Mouse (Mus musculus): ENCODE measurements around the gene Gla. TPM values are rescaled to one million over a fixed set of nuclear protein-coding genes. Genes with fewer than 3 reads are reported as not detected.
"Not testable (repeated sequence)": the region's sequence is repeated elsewhere in the genome, so short reads cannot be mapped to it uniquely, and the experiment has no call there.

Gla gene
- polyA plus RNA-seq, 1 experiment from 2014 or later = 5.2 TPM

- no peak overlapping the region for H3K9ac ChIP-seq
- ATAC-seq (ENCODE audit: borderline replicate concordance, extremely low read depth, low FRiP score, low TSS enrichment) = no peak
- no peaks in the 10 kb centered on the region for H3K9me3 ChIP-seq
- no peak overlapping the region for H3K4me3 ChIP-seq
- WGBS = 86% methylated on average over 4 of the region's 4 CpGs
- no peaks in the 10 kb centered on the region for H3K36me3 ChIP-seq
- no peak overlapping the region for H3K27ac ChIP-seq
- H3K4me2 ChIP-seq = no peak overlapping the region
- no peaks in the 10 kb centered on the region for H3K4me1 ChIP-seq
- H3K27me3 ChIP-seq = no peaks in the 10 kb centered on the region
These were observed 53.6 kb downstream of the Gla start for GRCm38 (mm10) chrX:134547330-134547729.

DNA sequence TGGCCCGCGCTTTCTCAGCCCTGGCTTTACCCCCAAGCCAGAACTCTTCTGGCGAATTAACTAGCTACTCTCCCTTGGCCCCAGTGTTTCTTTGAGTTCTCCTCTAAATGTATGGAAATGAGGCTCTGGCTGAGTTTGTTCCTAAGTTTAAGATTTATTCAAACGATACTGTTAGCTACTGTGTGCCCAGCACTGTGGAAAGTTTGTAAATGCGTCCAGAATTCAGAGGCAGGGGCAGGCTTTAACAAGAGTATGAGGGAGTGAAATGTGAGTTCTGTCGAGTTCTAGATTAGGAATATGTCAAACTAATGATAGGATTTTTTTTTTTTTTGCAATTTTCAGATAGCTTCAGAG, 59.0 kb downstream of the Gla start:
- H3K27ac ChIP-seq = peak overlapping the region; percentile 90
- ATAC-seq (ENCODE audit: borderline replicate concordance, extremely low read depth, low FRiP score, low TSS enrichment) = no peak
- H3K36me3 ChIP-seq = no peaks in the 10 kb centered on the region
- H3K9me3 ChIP-seq = no peaks in the 10 kb centered on the region
- H3K4me3 ChIP-seq = peak overlapping the region; percentile 59
- H3K4me2 ChIP-seq = peak overlapping the region; percentile 55
- H3K9ac ChIP-seq = peak overlapping the region; percentile 49; the same call in 1 of the 2 replicates
- no peaks in the 10 kb centered on the region for H3K4me1 ChIP-seq
- H3K27me3 ChIP-seq = no peaks in the 10 kb centered on the region
- WGBS = 15% methylated on average over 6 of the region's 6 CpGs

- H3K4me1 ChIP-seq = no peaks in the 10 kb centered on the region
- peak within 1 kb of the TSS; percentile 56 for H3K9ac ChIP-seq
- H3K9me3 ChIP-seq = no peaks in the 10 kb centered on the region
- 13% methylated on average over 58 of the region's 61 CpGs for WGBS
- H3K4me3 ChIP-seq = peak within 1 kb of the TSS; percentile 59
- H3K27ac ChIP-seq = peak within 1 kb of the TSS; percentile 90
- no peaks in the 10 kb centered on the region for H3K27me3 ChIP-seq
- ATAC-seq (ENCODE audit: borderline replicate concordance, extremely low read depth, low FRiP score, low TSS enrichment) = peak; percentile 94; the same call in 1 of the 2 replicates
- H3K4me2 ChIP-seq = peak within 1 kb of the TSS; percentile 55
- no peaks in the 10 kb centered on the region; the same call in 1 of the 2 replicates for H3K36me3 ChIP-seq
These were observed 59.6 kb downstream of the Gla start, which contains the start of gene Timm8a1 for GRCm38 (mm10) chrX:134541145-134541954. Timm8a1 (minus strand) TSS chrX:134541865.

GRCm38 (mm10) chrX:134540414-134541135, 60.4 kb downstream of the Gla start:
- no peaks in the 10 kb centered on the region for H3K27me3 ChIP-seq
- no peaks in the 10 kb centered on the region for H3K9me3 ChIP-seq
- peak overlapping the region; percentile 59 for H3K4me3 ChIP-seq
- H3K4me1 ChIP-seq = no peaks in the 10 kb centered on the region
- peak overlapping the region; percentile 55 for H3K4me2 ChIP-seq
- H3K27ac ChIP-seq = 0 out of 2 replicates have a peak overlapping the region, but pooled peaks have one; percentile 24
- peak overlapping the region; percentile 56 for H3K9ac ChIP-seq
- 27% methylated on average over 11 of the region's 12 CpGs for WGBS
- no peaks in the 10 kb centered on the region; the same call in 1 of the 2 replicates for H3K36me3 ChIP-seq
- no peak for ATAC-seq (ENCODE audit: borderline replicate concordance, extremely low read depth, low FRiP score, low TSS enrichment)

DNA sequence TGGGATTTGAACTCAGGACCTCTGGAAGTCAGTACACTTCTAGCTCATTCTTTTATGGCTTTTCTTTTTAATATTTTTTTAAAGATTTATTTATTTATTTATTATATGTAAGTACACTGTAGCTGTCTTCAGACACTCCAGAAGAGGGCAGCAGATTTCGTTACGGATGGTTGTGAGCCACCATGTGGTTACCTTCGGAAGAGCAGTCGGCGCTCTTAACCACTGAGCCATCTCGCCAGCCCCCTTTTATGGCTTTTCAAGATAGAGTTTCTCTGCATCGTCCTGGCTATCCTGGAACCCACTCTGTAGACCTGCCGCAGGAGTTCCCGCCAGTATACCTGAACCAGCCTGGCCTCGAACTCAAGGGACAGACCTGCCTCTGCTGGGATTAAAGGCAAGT, 61.1 kb downstream of the Gla start:
- not testable (repeated sequence) for ATAC-seq (ENCODE audit: borderline replicate concordance, extremely low read depth, low FRiP score, low TSS enrichment); H3K4me1 ChIP-seq; H3K9me3 ChIP-seq; H3K27me3 ChIP-seq; H3K36me3 ChIP-seq; H3K27ac ChIP-seq; H3K9ac ChIP-seq
- 82% methylated on average over 10 of the region's 10 CpGs for WGBS
- H3K4me3 ChIP-seq = peak overlapping the region; percentile 59; the same call in 1 of the 2 replicates
- H3K4me2 ChIP-seq = peak overlapping the region; percentile 55

Other genes with a start within 250 kb of the Gla start
- 0.49 and 0.67 TPM in 2 replicates for gene Drp2, start 196.6 kb downstream of the Gla start, polyA plus RNA-seq (2015; fragmentation: Nextera tagmentation; extraction: Ambion mirVana)
- not detected in 2 replicates for gene Taf7l, start 124.6 kb downstream of the Gla start, polyA plus RNA-seq (2015; fragmentation: Nextera tagmentation; extraction: Ambion mirVana)
- 75.1 and 75.2 TPM in 2 replicates for gene Timm8a1, start 59.3 kb downstream of the Gla start, polyA plus RNA-seq (2015; fragmentation: Nextera tagmentation; extraction: Ambion mirVana)
- gene Btk, start 17.6 kb downstream of the Gla start, polyA plus RNA-seq (2015; fragmentation: Nextera tagmentation; extraction: Ambion mirVana) = 2.2 and 2.3 TPM in 2 replicates
- gene Rpl36a, start 15.5 kb downstream of the Gla start, polyA plus RNA-seq (2015; fragmentation: Nextera tagmentation; extraction: Ambion mirVana) = 375 and 413 TPM in 2 replicates
- gene Hnrnph2, start 54 bp upstream of the Gla start, polyA plus RNA-seq (2015; fragmentation: Nextera tagmentation; extraction: Ambion mirVana) = 161 and 168 TPM in 2 replicates
- gene Armcx4, start 85.4 kb upstream of the Gla start, polyA plus RNA-seq (2015; fragmentation: Nextera tagmentation; extraction: Ambion mirVana) = 5.8 and 6.1 TPM in 2 replicates
- 49.0 and 52.6 TPM in 2 replicates for gene Armcx1, start 116.8 kb upstream of the Gla start, polyA plus RNA-seq (2015; fragmentation: Nextera tagmentation; extraction: Ambion mirVana)
- gene Armcx6, start 150.3 kb upstream of the Gla start, polyA plus RNA-seq (2015; fragmentation: Nextera tagmentation; extraction: Ambion mirVana) = 20.9 TPM in 2 replicates
- gene Armcx3, start 155.5 kb upstream of the Gla start, polyA plus RNA-seq (2015; fragmentation: Nextera tagmentation; extraction: Ambion mirVana) = 73.5 and 74.6 TPM in 2 replicates
- gene Armcx2, start 208.1 kb upstream of the Gla start, polyA plus RNA-seq (2015; fragmentation: Nextera tagmentation; extraction: Ambion mirVana) = 67.6 and 71.3 TPM in 2 replicates